Mouse (Mus musculus): ENCODE results near the gene Lmntd1. TPM values are rescaled to one million over a fixed set of nuclear protein-coding genes. Genes with fewer than 3 reads are reported as not detected.

The Lmntd1 gene
- polyA plus RNA-seq, 1 experiment from 2014 or later = not detected

DNA sequence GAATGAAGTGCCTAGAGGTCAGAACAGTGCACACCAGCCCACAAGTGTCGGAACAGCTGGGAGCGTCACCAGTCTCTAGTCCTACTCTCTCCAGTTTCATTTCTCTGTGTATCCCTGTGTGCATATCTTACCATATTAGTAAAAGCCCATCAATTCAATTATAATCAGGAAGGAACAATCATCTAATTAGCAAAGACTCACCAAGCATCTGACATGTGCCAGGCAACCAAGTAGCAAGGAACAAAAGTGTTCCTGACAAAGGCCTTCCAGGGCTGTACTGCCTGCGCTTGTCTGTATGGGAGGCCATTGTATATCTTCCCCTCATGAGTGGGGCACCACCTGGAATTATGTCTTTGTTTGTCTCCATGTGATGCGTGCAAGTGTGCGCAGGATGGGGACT, 3.2 kb downstream of the Lmntd1 start:
- Histone ChIP-seq H3K4me1 (ENCODE audit: insufficient read depth) (peaks cover 4% of the 10 kb centered on the region; the same call in 1 of the 2 replicates), H3K27me3 (ENCODE audit: insufficient read depth, low read length) (no peaks in the 10 kb centered on the region), H3K4me3 (ENCODE audit: low read depth, low read length) (no peak overlapping the region), H3K9ac (replicated peaks) (no peak overlapping the region), H3K27ac (ENCODE audit: low read depth) (no peak overlapping the region), H3K36me3 (replicated peaks; ENCODE audit: insufficient read depth, low read length) (no peaks in the 10 kb centered on the region), H3K9me3 (ENCODE audit: low read length) (no peaks in the 10 kb centered on the region), H3K4me2 (ENCODE audit: low read depth, low read length) (no peak overlapping the region)
- 89% methylated on average over 5 of the region's 5 CpGs for WGBS (ENCODE audit: insufficient replicate concordance)
- TF ChIP-seq CTCF (IDR thresholded peaks at IDR 0.05; ENCODE audit: low read depth) (no peak), EP300 (IDR thresholded peaks at IDR 0.05; ENCODE audit: low read depth) (no peak)
- ATAC-seq (no peak), DNase-seq (no peak)

DNA sequence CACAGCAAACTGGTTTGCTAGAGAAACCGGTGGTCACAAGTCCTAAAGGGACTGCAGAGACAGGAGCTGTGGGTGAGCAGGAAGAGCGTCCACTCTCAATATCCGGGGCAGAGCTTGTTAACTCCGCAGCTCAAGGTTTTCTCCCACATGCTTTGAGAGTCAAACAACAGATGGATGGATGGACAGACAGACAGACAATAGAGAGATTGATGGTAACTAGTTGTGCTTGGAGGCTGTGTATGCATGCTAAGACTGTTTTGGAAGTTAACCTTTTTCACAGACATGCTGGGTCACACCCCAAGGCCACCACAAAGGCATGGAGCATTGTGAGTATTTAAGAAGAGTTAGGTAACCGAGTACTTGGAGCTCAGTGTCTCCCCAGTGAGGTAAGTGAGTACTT, 5.4 kb downstream of the Lmntd1 start:
- no peak for DNase-seq
- TF ChIP-seq CTCF (IDR thresholded peaks at IDR 0.05; ENCODE audit: low read depth) (no peak), EP300 (IDR thresholded peaks at IDR 0.05; ENCODE audit: low read depth) (no peak)
- Histone ChIP-seq H3K4me3 (ENCODE audit: low read depth, low read length) (no peak overlapping the region), H3K36me3 (replicated peaks; ENCODE audit: insufficient read depth, low read length) (no peaks in the 10 kb centered on the region), H3K27me3 (ENCODE audit: insufficient read depth, low read length) (no peaks in the 10 kb centered on the region), H3K4me1 (ENCODE audit: insufficient read depth) (peaks cover 7% of the 10 kb centered on the region), H3K9me3 (ENCODE audit: low read length) (no peaks in the 10 kb centered on the region), H3K9ac (replicated peaks) (no peak overlapping the region), H3K27ac (ENCODE audit: low read depth) (no peak overlapping the region), H3K4me2 (ENCODE audit: low read depth, low read length) (no peak overlapping the region)
- 76% methylated on average over 5 of the region's 5 CpGs for WGBS (ENCODE audit: insufficient replicate concordance)
- no peak for ATAC-seq

DNA sequence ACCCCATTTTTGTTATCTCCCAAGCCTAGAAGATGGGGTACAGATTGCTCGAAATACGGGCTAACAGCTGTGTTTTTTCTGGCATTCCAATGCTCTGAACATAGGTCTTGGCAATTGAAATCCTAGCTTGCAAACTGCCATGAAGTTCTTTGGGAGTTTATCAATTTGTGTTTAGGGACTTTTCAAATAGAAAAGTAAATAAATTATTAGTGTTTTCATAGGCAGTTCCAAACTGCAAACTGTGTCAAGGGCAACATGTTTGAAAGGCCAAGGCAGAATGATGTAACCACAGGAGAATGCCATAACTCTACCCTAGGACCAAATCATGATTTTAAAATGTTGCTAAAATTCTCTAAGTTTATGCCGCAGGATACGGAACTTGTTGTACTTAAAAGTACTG, 6.4 kb downstream of the Lmntd1 start:
- Histone ChIP-seq H3K4me1 (ENCODE audit: insufficient read depth) (peaks cover 7% of the 10 kb centered on the region), H3K27me3 (ENCODE audit: insufficient read depth, low read length) (no peaks in the 10 kb centered on the region), H3K4me3 (ENCODE audit: low read depth, low read length) (no peak overlapping the region), H3K27ac (ENCODE audit: low read depth) (no peak overlapping the region), H3K4me2 (ENCODE audit: low read depth, low read length) (no peak overlapping the region), H3K9ac (replicated peaks) (no peak overlapping the region), H3K36me3 (replicated peaks; ENCODE audit: insufficient read depth, low read length) (no peaks in the 10 kb centered on the region), H3K9me3 (ENCODE audit: low read length) (no peaks in the 10 kb centered on the region)
- 85% methylated on average over 4 of the region's 4 CpGs for WGBS (ENCODE audit: insufficient replicate concordance)
- no peak for DNase-seq
- TF ChIP-seq EP300 (IDR thresholded peaks at IDR 0.05; ENCODE audit: low read depth) = no peak
- TF ChIP-seq CTCF (IDR thresholded peaks at IDR 0.05; ENCODE audit: low read depth) = no peak
- ATAC-seq = no peak

DNA sequence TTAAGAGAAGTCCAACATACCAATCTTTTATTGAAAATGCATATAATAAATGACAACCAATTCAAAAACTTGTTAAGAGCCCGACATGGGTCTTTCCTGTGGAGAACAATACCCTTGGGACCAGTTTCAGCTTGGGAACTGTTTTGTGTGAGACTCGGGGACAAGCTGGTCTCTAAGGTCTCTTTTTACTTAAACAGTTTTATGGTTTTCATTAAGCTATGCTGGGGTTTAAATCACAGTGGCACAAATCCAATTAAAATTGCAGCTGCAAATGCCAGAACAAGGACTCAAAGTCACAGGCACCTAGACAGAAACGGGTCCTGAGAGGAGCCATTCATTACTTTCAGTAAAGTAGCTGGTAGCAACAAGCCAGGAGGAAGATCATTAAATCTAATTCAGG, 8.9 kb downstream of the Lmntd1 start:
- no peak overlapping the region for H3K4me2 ChIP-seq (ENCODE audit: low read depth, low read length)
- no peak for TF ChIP-seq EP300 (IDR thresholded peaks at IDR 0.05; ENCODE audit: low read depth)
- TF ChIP-seq CTCF (IDR thresholded peaks at IDR 0.05; ENCODE audit: low read depth) = no peak
- no peak overlapping the region for H3K4me3 ChIP-seq (ENCODE audit: low read depth, low read length)
- H3K9ac ChIP-seq (replicated peaks) = no peak overlapping the region
- no peaks in the 10 kb centered on the region for H3K27me3 ChIP-seq (ENCODE audit: insufficient read depth, low read length)
- no peak for ATAC-seq
- peaks cover 7% of the 10 kb centered on the region for H3K4me1 ChIP-seq (ENCODE audit: insufficient read depth)
- no peaks in the 10 kb centered on the region for H3K36me3 ChIP-seq (replicated peaks; ENCODE audit: insufficient read depth, low read length)
- H3K9me3 ChIP-seq (ENCODE audit: low read length) = no peaks in the 10 kb centered on the region
- 50% methylated on average over 3 of the region's 3 CpGs for WGBS (ENCODE audit: insufficient replicate concordance)
- no peak for DNase-seq
- no peak overlapping the region for H3K27ac ChIP-seq (ENCODE audit: low read depth)

DNA sequence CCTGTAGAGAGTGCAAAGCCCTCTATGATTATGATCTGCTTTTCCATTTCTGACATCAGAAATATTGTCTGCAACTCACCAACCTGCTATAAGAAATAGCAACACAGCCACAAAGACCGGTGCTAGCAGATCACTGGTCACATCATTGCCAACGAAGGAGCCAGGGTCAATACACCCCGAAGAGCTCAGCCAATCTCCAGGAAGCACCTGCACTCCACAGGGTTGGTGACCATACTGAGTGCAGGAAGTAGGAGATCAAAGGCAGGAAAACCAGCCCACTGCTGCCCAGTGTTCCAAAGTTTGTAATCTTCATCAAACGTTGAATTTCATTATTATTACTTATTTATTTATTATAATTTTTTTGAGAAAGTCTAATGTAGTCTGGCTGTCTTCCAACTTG, 9.5 kb downstream of the Lmntd1 start:
- H3K4me1 ChIP-seq (ENCODE audit: insufficient read depth) = peaks cover 7% of the 10 kb centered on the region
- ATAC-seq = no peak
- DNase-seq = no peak
- H3K36me3 ChIP-seq (replicated peaks; ENCODE audit: insufficient read depth, low read length) = no peaks in the 10 kb centered on the region
- H3K4me2 ChIP-seq (ENCODE audit: low read depth, low read length) = no peak overlapping the region
- H3K4me3 ChIP-seq (ENCODE audit: low read depth, low read length) = no peak overlapping the region
- H3K9me3 ChIP-seq (ENCODE audit: low read length) = no peaks in the 10 kb centered on the region
- no peak overlapping the region for H3K9ac ChIP-seq (replicated peaks)
- TF ChIP-seq EP300 (IDR thresholded peaks at IDR 0.05; ENCODE audit: low read depth) (no peak), CTCF (IDR thresholded peaks at IDR 0.05; ENCODE audit: low read depth) (no peak)
- 20% methylated on average over 4 of the region's 4 CpGs for WGBS (ENCODE audit: insufficient replicate concordance)
- no peak overlapping the region for H3K27ac ChIP-seq (ENCODE audit: low read depth)
- no peaks in the 10 kb centered on the region for H3K27me3 ChIP-seq (ENCODE audit: insufficient read depth, low read length)

DNA sequence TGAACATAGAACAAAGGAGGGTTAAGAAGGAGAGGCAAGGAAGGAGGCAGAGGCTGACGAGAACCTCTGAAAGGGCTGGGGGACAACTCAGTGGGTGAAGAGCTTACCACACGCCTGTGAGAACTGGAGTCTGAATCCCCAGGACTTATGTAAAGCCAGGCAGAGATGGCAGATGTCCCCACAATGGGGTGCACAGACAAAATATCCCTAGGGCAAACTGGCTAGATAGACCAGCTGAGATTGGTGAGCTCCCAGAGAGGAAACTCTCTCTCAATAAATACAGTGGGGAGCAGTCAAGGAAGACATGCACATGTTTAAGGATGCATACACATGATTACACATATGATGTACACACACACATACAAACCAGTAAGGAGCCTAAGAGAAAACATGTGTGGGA, 10.0 kb downstream of the Lmntd1 start:
- ATAC-seq (no peak), DNase-seq (no peak)
- H3K27ac ChIP-seq (ENCODE audit: low read depth) = no peak overlapping the region
- H3K27me3 ChIP-seq (ENCODE audit: insufficient read depth, low read length) = no peaks in the 10 kb centered on the region
- no peaks in the 10 kb centered on the region for H3K36me3 ChIP-seq (replicated peaks; ENCODE audit: insufficient read depth, low read length)
- no peak overlapping the region for H3K9ac ChIP-seq (replicated peaks)
- no peak for TF ChIP-seq EP300 (IDR thresholded peaks at IDR 0.05; ENCODE audit: low read depth)
- no peak for TF ChIP-seq CTCF (IDR thresholded peaks at IDR 0.05; ENCODE audit: low read depth)
- H3K9me3 ChIP-seq (ENCODE audit: low read length) = no peaks in the 10 kb centered on the region
- H3K4me1 ChIP-seq (ENCODE audit: insufficient read depth) = peaks cover 8% of the 10 kb centered on the region
- 66% methylated on average over 2 of the region's 2 CpGs for WGBS (ENCODE audit: insufficient replicate concordance)
- H3K4me2 ChIP-seq (ENCODE audit: low read depth, low read length) = no peak overlapping the region
- no peak overlapping the region for H3K4me3 ChIP-seq (ENCODE audit: low read depth, low read length)

All from liver, postnatal 0 days (tissue).